Mouse (Mus musculus): ENCODE results near the gene Nuak2. TPM values are rescaled to one million over a fixed set of nuclear protein-coding genes. Genes with fewer than 3 reads are reported as not detected.
A peak's percentile ranks its signal among the peaks of the same experiment; 100 is the strongest.

The Nuak2 gene
- polyA plus RNA-seq, 1 experiment from 2014 or later: 6.0 TPM

GRCm38 (mm10) chr1:132372354-132372753, 56.4 kb downstream of the Nuak2 start:
- peak overlapping the region; percentile 70; the same call in 1 of the 2 replicates for H3K27ac ChIP-seq (ENCODE audit: low read depth)
- H3K9me3 ChIP-seq (ENCODE audit: low read length): no peaks in the 10 kb centered on the region
- H3K9ac ChIP-seq (replicated peaks): no peak overlapping the region
- DNase-seq (no peak), ATAC-seq (no peak)
- H3K27me3 ChIP-seq (ENCODE audit: insufficient read depth, low read length): no peaks in the 10 kb centered on the region
- 0 out of 2 replicates have a peak, but pooled peaks cover 14% of the 10 kb centered on the region for H3K36me3 ChIP-seq (replicated peaks; ENCODE audit: insufficient read depth, low read length)
- H3K4me1 ChIP-seq (ENCODE audit: insufficient read depth): peaks cover 72% of the 10 kb centered on the region
- TF ChIP-seq EP300 (IDR thresholded peaks at IDR 0.05; ENCODE audit: low read depth) (no peak), CTCF (IDR thresholded peaks at IDR 0.05; ENCODE audit: low read depth) (no peak)
- H3K4me2 ChIP-seq (ENCODE audit: low read depth, low read length): no peak overlapping the region
- no peak overlapping the region for H3K4me3 ChIP-seq (ENCODE audit: low read depth, low read length)
- WGBS (ENCODE audit: insufficient replicate concordance): 82% methylated on average over 5 of the region's 5 CpGs

GRCm38 (mm10) chr1:132372896-132373534, 57.1 kb downstream of the Nuak2 start:
- ATAC-seq: no peak
- WGBS (ENCODE audit: insufficient replicate concordance): 69% methylated on average over 6 of the region's 6 CpGs
- H3K4me1 ChIP-seq (ENCODE audit: insufficient read depth): peaks cover 75% of the 10 kb centered on the region
- no peaks in the 10 kb centered on the region for H3K27me3 ChIP-seq (ENCODE audit: insufficient read depth, low read length)
- H3K9ac ChIP-seq (replicated peaks): peak overlapping the region; percentile 60
- DNase-seq: no peak
- H3K9me3 ChIP-seq (ENCODE audit: low read length): no peaks in the 10 kb centered on the region
- TF ChIP-seq CTCF (IDR thresholded peaks at IDR 0.05; ENCODE audit: low read depth) (no peak), EP300 (IDR thresholded peaks at IDR 0.05; ENCODE audit: low read depth) (no peak)
- H3K4me2 ChIP-seq (ENCODE audit: low read depth, low read length): peak overlapping the region; percentile 63
- H3K4me3 ChIP-seq (ENCODE audit: low read depth, low read length): no peak overlapping the region
- peak overlapping the region; percentile 95 for H3K27ac ChIP-seq (ENCODE audit: low read depth)
- H3K36me3 ChIP-seq (replicated peaks; ENCODE audit: insufficient read depth, low read length): 0 out of 2 replicates have a peak, but pooled peaks cover 14% of the 10 kb centered on the region

- 20% methylated on average over 5 of the region's 5 CpGs for WGBS (ENCODE audit: insufficient replicate concordance)
- H3K27me3 ChIP-seq (ENCODE audit: insufficient read depth, low read length): no peaks in the 10 kb centered on the region
- DNase-seq (peak; percentile 82), ATAC-seq (peak; percentile 83)
- TF ChIP-seq EP300 (IDR thresholded peaks at IDR 0.05; ENCODE audit: low read depth) (peak; percentile 93), CTCF (IDR thresholded peaks at IDR 0.05; ENCODE audit: low read depth) (no peak)
- H3K4me2 ChIP-seq (ENCODE audit: low read depth, low read length): peak overlapping the region; percentile 63
- H3K9me3 ChIP-seq (ENCODE audit: low read length): no peaks in the 10 kb centered on the region
- peak overlapping the region; percentile 95 for H3K27ac ChIP-seq (ENCODE audit: low read depth)
- H3K4me1 ChIP-seq (ENCODE audit: insufficient read depth): peaks cover 75% of the 10 kb centered on the region
- H3K36me3 ChIP-seq (replicated peaks; ENCODE audit: insufficient read depth, low read length): 0 out of 2 replicates have a peak, but pooled peaks cover 14% of the 10 kb centered on the region
- H3K9ac ChIP-seq (replicated peaks): peak overlapping the region; percentile 60
- 0 out of 2 replicates have a peak overlapping the region, but pooled peaks have one; percentile 2 for H3K4me3 ChIP-seq (ENCODE audit: low read depth, low read length)
These were observed 58.4 kb downstream of the Nuak2 start for GRCm38 (mm10) chr1:132374140-132374872.

- TF ChIP-seq EP300 (IDR thresholded peaks at IDR 0.05; ENCODE audit: low read depth): no peak
- no peak for TF ChIP-seq CTCF (IDR thresholded peaks at IDR 0.05; ENCODE audit: low read depth)
- no peaks in the 10 kb centered on the region for H3K9me3 ChIP-seq (ENCODE audit: low read length)
- H3K4me3 ChIP-seq (ENCODE audit: low read depth, low read length): peak overlapping the region; percentile 14; the same call in 1 of the 2 replicates
- no peak for DNase-seq
- H3K27me3 ChIP-seq (ENCODE audit: insufficient read depth, low read length): no peaks in the 10 kb centered on the region
- H3K36me3 ChIP-seq (replicated peaks; ENCODE audit: insufficient read depth, low read length): 0 out of 2 replicates have a peak, but pooled peaks cover 14% of the 10 kb centered on the region
- peak overlapping the region; percentile 63 for H3K4me2 ChIP-seq (ENCODE audit: low read depth, low read length)
- peaks cover 75% of the 10 kb centered on the region for H3K4me1 ChIP-seq (ENCODE audit: insufficient read depth)
- H3K27ac ChIP-seq (ENCODE audit: low read depth): peak overlapping the region; percentile 95
- no peak for ATAC-seq
- H3K9ac ChIP-seq (replicated peaks): peak overlapping the region; percentile 60
- 56% methylated on average over 3 of the region's 3 CpGs for WGBS (ENCODE audit: insufficient replicate concordance)
These were observed 58.9 kb downstream of the Nuak2 start for GRCm38 (mm10) chr1:132374873-132375244.

GRCm38 (mm10) chr1:132375256-132375655, 59.3 kb downstream of the Nuak2 start:
- Histone ChIP-seq H3K36me3 (replicated peaks; ENCODE audit: insufficient read depth, low read length) (0 out of 2 replicates have a peak, but pooled peaks cover 13% of the 10 kb centered on the region), H3K27ac (ENCODE audit: low read depth) (peak overlapping the region; percentile 95), H3K27me3 (ENCODE audit: insufficient read depth, low read length) (no peaks in the 10 kb centered on the region), H3K4me3 (ENCODE audit: low read depth, low read length) (peak overlapping the region; percentile 14; the same call in 1 of the 2 replicates), H3K9ac (replicated peaks) (peak overlapping the region; percentile 60; the same call in 1 of the 2 replicates), H3K4me1 (ENCODE audit: insufficient read depth) (peaks cover 72% of the 10 kb centered on the region), H3K4me2 (ENCODE audit: low read depth, low read length) (peak overlapping the region; percentile 63), H3K9me3 (ENCODE audit: low read length) (no peaks in the 10 kb centered on the region)
- ATAC-seq (0 out of 2 replicates have a peak, but pooled peaks have one; percentile 9), DNase-seq (no peak)
- TF ChIP-seq CTCF (IDR thresholded peaks at IDR 0.05; ENCODE audit: low read depth): no peak
- TF ChIP-seq EP300 (IDR thresholded peaks at IDR 0.05; ENCODE audit: low read depth): no peak
- WGBS (ENCODE audit: insufficient replicate concordance): 51% methylated on average over 4 of the region's 4 CpGs
